Mouse (Mus musculus) B cell, adult (primary cell): ENCODE results near the gene Lce3f. TPM values are rescaled to one million over a fixed set of nuclear protein-coding genes. Genes with fewer than 3 reads are reported as not detected.

Experiments used
- total RNA-seq: library from RNA; stranded (reverse); gene quantifications from 4 replicates; pipeline ENCODE4 v1.2.4, GENCODE M21; 2023; ENCODE audit not compliant: inconsistent age

Gene Lce3f
- not detected in 4 replicates for total RNA-seq

DNA sequence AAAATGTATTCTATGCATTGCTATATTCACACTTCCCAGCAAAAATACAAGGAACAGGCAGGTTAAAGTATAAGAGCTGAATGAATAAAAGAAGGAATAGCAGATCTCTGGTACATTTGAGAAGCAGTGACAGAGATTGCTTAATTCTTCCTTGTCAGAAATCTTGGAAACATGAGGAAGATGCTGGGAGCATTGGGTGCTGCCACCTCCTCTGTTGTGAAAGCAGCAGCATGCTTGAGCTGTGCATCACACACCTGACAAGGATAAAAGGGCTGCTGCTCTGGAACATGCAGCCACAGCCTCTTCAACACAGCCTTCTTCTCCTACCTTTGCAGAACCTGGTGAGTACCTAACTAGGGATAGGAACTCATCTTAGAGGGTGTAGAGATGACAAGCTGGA lies at the start of gene Lce3f:
TSS of gene Lce3f (plus strand) at position 301 of the 400 bp plus-strand sequence.

DNA sequence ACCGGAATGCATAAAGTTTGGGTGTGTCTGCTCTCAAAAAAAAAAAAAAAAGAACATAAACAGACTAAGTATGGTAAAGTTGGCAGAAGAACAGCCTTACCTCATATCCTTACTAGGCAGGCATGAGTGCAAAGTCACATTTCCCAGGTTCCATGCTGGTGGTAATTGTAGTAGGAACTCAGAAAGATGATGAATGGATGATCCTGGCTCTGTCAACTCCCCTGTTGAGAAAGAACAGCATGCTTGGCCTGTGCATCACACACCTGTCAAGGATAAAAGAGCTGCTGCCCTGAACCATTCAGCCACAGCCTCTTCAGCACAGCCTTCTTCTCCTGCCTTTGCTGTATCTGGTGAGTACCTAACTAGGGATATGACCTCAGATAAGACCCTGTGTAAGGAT lies 47.8 kb upstream of the Lce3f start, which contains the start of gene Lce3c:
TSS of gene Lce3c (plus strand) at position 301 of the 400 bp plus-strand sequence.

DNA sequence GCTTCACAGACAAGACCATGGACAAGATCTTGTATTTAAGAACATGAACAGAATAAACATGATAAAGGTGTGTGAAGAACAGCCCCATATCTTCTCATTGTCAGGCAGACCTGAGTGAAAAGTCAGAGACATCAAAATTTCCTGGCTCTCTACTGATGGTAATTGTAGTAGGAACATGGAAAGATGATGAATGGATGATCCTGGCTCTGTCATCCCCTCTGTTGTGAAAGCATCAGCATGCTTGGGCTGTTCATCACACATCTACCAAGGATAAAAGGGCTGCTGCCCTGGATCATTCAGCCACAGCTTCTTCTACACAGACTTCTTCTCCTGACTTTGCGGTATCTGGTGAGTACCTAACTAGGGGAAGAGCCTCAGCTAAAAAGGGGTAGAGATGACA lies 34.9 kb upstream of the Lce3f start, which contains the start of gene Lce3d:
TSS of gene Lce3d (plus strand) at position 301 of the 400 bp plus-strand sequence.

DNA sequence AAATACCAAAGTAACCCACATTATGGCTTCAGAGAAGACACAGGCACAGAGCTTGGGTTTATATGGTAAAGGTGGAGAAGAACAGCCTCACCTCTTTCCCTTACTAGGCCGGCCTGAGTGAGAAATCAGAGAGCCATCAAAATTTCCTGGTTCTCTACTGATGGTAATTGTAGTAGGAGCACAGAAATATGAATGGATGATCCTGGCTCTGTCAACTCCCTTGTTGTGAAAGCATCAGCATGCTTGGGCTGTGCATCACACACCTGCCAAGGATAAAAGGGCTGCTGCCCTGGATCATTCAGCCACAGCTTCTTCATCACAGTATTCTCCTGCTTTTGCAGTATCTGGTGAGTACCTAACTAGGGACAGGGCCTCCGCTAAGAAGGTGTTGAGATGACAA lies 25.3 kb upstream of the Lce3f start, which contains the start of gene Lce3e:
TSS of gene Lce3e (plus strand) at position 301 of the 400 bp plus-strand sequence.

DNA sequence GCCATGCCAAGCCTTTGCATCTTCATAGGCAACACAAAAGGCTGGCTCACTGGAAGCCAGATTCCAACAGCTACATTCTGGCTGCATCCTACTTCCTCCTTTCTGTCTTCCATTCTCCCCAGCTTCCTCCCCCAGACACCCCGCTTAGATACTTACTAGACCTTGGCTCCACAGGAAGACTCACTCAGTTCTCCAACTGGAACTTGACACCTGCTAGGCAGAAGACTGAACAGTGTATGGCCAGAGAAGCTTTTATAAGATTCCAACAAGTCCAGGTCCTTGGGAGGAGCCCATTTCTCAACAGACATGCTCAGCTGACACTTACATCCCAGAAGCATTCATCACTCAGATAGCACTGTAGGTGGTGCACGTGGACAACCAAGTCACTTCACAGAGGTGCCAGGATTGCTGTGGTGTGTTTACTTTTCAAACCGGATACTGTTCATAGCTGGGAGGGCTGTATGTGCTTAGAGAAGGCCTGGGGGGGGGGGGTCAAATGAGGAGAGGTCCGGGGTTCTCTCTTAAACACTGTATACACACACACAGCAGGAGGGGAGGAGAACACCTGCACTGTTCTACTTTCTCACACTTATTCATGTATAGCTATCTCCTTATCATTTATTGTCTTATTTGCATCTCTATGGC lies 23.6 kb downstream of the Lce3f start, which contains the start of gene Crct1:
TSS of gene Crct1 (minus strand) at position 228 of the 645 bp plus-strand sequence.

DNA sequence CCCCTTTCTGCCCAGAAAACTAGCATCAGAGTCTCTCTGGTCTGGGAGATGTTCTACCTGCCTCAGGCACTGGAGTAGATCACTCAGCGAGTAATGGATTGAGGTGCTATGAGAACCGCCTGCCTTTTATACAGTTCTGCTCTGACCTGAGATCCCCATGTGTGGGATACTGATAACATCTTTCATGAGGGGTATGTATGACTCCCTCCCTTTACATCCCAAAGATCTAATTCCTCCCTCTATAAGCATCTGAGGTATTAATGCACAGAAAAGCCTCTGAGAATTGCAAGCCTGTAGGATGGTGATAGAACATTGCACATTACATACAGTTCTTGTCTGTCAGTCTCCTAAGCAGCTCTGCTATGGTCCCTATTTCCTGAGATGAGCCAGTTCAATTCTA lies 26.9 kb downstream of the Lce3f start, which contains the start of gene Lce1m:
TSS of gene Lce1m (minus strand) at position 101 of the 400 bp plus-strand sequence.

Other genes starting within 250 kb of the Lce3f start
- not detected in 4 replicates for gene Lce1g, start 239.9 kb upstream of the Lce3f start, total RNA-seq
- not detected in 4 replicates for gene Lce1h, start 227.2 kb upstream of the Lce3f start, total RNA-seq
- gene Lce1i, start 213.3 kb upstream of the Lce3f start, total RNA-seq = not detected in 4 replicates
- not detected in 4 replicates for gene Lce1j, start 201.7 kb upstream of the Lce3f start, total RNA-seq
- gene Lce1k, start 184.3 kb upstream of the Lce3f start, total RNA-seq = not detected in 4 replicates
- gene Kprp, start 165.0 kb upstream of the Lce3f start, total RNA-seq = not detected in 4 replicates
- not detected in 4 replicates for gene Lce1l, start 140.9 kb upstream of the Lce3f start, total RNA-seq
- not detected in 4 replicates for gene 2310050C09Rik, start 122.0 kb upstream of the Lce3f start, total RNA-seq
- gene Lce3a, start 66.0 kb upstream of the Lce3f start, total RNA-seq = not detected in 4 replicates
- not detected in 4 replicates for gene Lce3b, start 59.2 kb upstream of the Lce3f start, total RNA-seq
- not detected in 4 replicates for gene Lce3c, start 47.7 kb upstream of the Lce3f start, total RNA-seq
- gene Lce3d, start 34.8 kb upstream of the Lce3f start, total RNA-seq = not detected in 4 replicates
- gene Lce3e, start 25.2 kb upstream of the Lce3f start, total RNA-seq = not detected in 4 replicates
- not detected in 4 replicates for gene Crct1, start 23.5 kb downstream of the Lce3f start, total RNA-seq
- not detected in 4 replicates for gene Lce1m, start 26.8 kb downstream of the Lce3f start, total RNA-seq
- gene Gm4858, start 76.6 kb downstream of the Lce3f start, total RNA-seq = not detected in 4 replicates
- gene Crnn, start 152.6 kb downstream of the Lce3f start, total RNA-seq = not detected in 4 replicates
- not detected in 4 replicates for gene Flg2, start 205.1 kb downstream of the Lce3f start, total RNA-seq